Mouse (Mus musculus): ENCODE results near the gene Zfp692. TPM values are rescaled to one million over a fixed set of nuclear protein-coding genes. Genes with fewer than 3 reads are reported as not detected.

Zfp692 gene
- total and polyA plus RNA-seq, 2 experiments from 2014 or later: 19.7 to 27.8 TPM

- no peak for DNase-seq (ENCODE audit: low spot score)
- no peak for ATAC-seq
- H3K9ac ChIP-seq (replicated peaks; ENCODE audit: low read length): no peak overlapping the region
- 86% methylated on average over 3 of the region's 3 CpGs for WGBS
- H3K9me3 ChIP-seq (ENCODE audit: low read length): no peaks in the 10 kb centered on the region
- H3K4me1 ChIP-seq (ENCODE audit: insufficient read depth, low read length): no peaks in the 10 kb centered on the region
- H3K27ac ChIP-seq: no peak overlapping the region
- no peaks in the 10 kb centered on the region for H3K27me3 ChIP-seq (ENCODE audit: insufficient read depth, low read length)
- no peak overlapping the region for H3K4me2 ChIP-seq (ENCODE audit: low read depth, low read length)
- no peak for TF ChIP-seq CTCF (IDR thresholded peaks at IDR 0.05; ENCODE audit: low read depth)
- no peak overlapping the region for H3K4me3 ChIP-seq (ENCODE audit: low read length)
- no peaks in the 10 kb centered on the region for H3K36me3 ChIP-seq (ENCODE audit: insufficient read depth, low read length)
These were observed 38.6 kb upstream of the Zfp692 start for GRCm38 (mm10) chr11:58268285-58268684.

GRCm38 (mm10) chr11:58274572-58274971 is 32.3 kb upstream of the Zfp692 start, which contains the start of gene 4930438A08Rik:
Gene 4930438A08Rik (plus strand): TSS chr11:58274799.
- Histone ChIP-seq H3K9ac (replicated peaks; ENCODE audit: low read length) (no peak within 1 kb of the TSS), H3K4me2 (ENCODE audit: low read depth, low read length) (no peak within 1 kb of the TSS), H3K27me3 (ENCODE audit: insufficient read depth, low read length) (no peaks in the 10 kb centered on the region), H3K4me3 (ENCODE audit: low read length) (no peak within 1 kb of the TSS), H3K27ac (no peak within 1 kb of the TSS), H3K9me3 (ENCODE audit: low read length) (no peaks in the 10 kb centered on the region), H3K36me3 (ENCODE audit: insufficient read depth, low read length) (no peaks in the 10 kb centered on the region), H3K4me1 (ENCODE audit: insufficient read depth, low read length) (no peaks in the 10 kb centered on the region)
- DNase-seq (ENCODE audit: low spot score) (no peak), ATAC-seq (no peak)
- no peak for TF ChIP-seq CTCF (IDR thresholded peaks at IDR 0.05; ENCODE audit: low read depth)
- WGBS: 51% methylated on average over 2 of the region's 2 CpGs

GRCm38 (mm10) chr11:58275756-58276155 is 31.1 kb upstream of the Zfp692 start:
- no peak for TF ChIP-seq CTCF (IDR thresholded peaks at IDR 0.05; ENCODE audit: low read depth)
- H3K4me1 ChIP-seq (ENCODE audit: insufficient read depth, low read length): no peaks in the 10 kb centered on the region
- H3K9ac ChIP-seq (replicated peaks; ENCODE audit: low read length): no peak overlapping the region
- no peak overlapping the region for H3K4me3 ChIP-seq (ENCODE audit: low read length)
- no peak for DNase-seq (ENCODE audit: low spot score)
- no peaks in the 10 kb centered on the region for H3K36me3 ChIP-seq (ENCODE audit: insufficient read depth, low read length)
- no peaks in the 10 kb centered on the region for H3K27me3 ChIP-seq (ENCODE audit: insufficient read depth, low read length)
- H3K4me2 ChIP-seq (ENCODE audit: low read depth, low read length): no peak overlapping the region
- H3K9me3 ChIP-seq (ENCODE audit: low read length): no peaks in the 10 kb centered on the region
- H3K27ac ChIP-seq: no peak overlapping the region
- no peak for ATAC-seq
- 73% methylated on average over 4 of the region's 4 CpGs for WGBS

- no peak for DNase-seq (ENCODE audit: low spot score)
- 87% methylated on average over 13 of the region's 13 CpGs for WGBS
- no peaks in the 10 kb centered on the region for H3K9me3 ChIP-seq (ENCODE audit: low read length)
These were observed 24.8 kb upstream of the Zfp692 start for GRCm38 (mm10) chr11:58281970-58282496.

GRCm38 (mm10) chr11:58282518-58282917 is 24.4 kb upstream of the Zfp692 start:
- H3K9ac ChIP-seq (replicated peaks; ENCODE audit: low read length): no peak overlapping the region
- 86% methylated on average over 5 of the region's 5 CpGs for WGBS
- no peak for DNase-seq (ENCODE audit: low spot score)
- no peaks in the 10 kb centered on the region for H3K9me3 ChIP-seq (ENCODE audit: low read length)
- no peak for ATAC-seq
- no peak for TF ChIP-seq CTCF (IDR thresholded peaks at IDR 0.05; ENCODE audit: low read depth)
- no peak overlapping the region for H3K4me2 ChIP-seq (ENCODE audit: low read depth, low read length)
- H3K27me3 ChIP-seq (ENCODE audit: insufficient read depth, low read length): no peaks in the 10 kb centered on the region
- no peaks in the 10 kb centered on the region for H3K36me3 ChIP-seq (ENCODE audit: insufficient read depth, low read length)
- H3K4me3 ChIP-seq (ENCODE audit: low read length): no peak overlapping the region
- no peak overlapping the region for H3K27ac ChIP-seq
- no peaks in the 10 kb centered on the region for H3K4me1 ChIP-seq (ENCODE audit: insufficient read depth, low read length)

More at GRCm38 (mm10) chr11:58281970-58282496, 24.8 kb upstream of the Zfp692 start:
- no peak for TF ChIP-seq CTCF (IDR thresholded peaks at IDR 0.05; ENCODE audit: low read depth)
- Histone ChIP-seq H3K4me1 (ENCODE audit: insufficient read depth, low read length) (no peaks in the 10 kb centered on the region), H3K27me3 (ENCODE audit: insufficient read depth, low read length) (no peaks in the 10 kb centered on the region), H3K27ac (no peak overlapping the region), H3K4me2 (ENCODE audit: low read depth, low read length) (no peak overlapping the region), H3K4me3 (ENCODE audit: low read length) (no peak overlapping the region), H3K36me3 (ENCODE audit: insufficient read depth, low read length) (no peaks in the 10 kb centered on the region), H3K9ac (replicated peaks; ENCODE audit: low read length) (no peak overlapping the region)
- no peak for ATAC-seq

- Histone ChIP-seq H3K36me3 (ENCODE audit: insufficient read depth, low read length) (no peaks in the 10 kb centered on the region), H3K27me3 (ENCODE audit: insufficient read depth, low read length) (no peaks in the 10 kb centered on the region), H3K4me2 (ENCODE audit: low read depth, low read length) (no peak overlapping the region), H3K9ac (replicated peaks; ENCODE audit: low read length) (no peak overlapping the region), H3K4me1 (ENCODE audit: insufficient read depth, low read length) (no peaks in the 10 kb centered on the region), H3K9me3 (ENCODE audit: low read length) (no peaks in the 10 kb centered on the region), H3K4me3 (ENCODE audit: low read length) (no peak overlapping the region), H3K27ac (no peak overlapping the region)
- ATAC-seq (no peak), DNase-seq (ENCODE audit: low spot score) (no peak)
- WGBS: 79% methylated on average over 9 of the region's 9 CpGs
- TF ChIP-seq CTCF (IDR thresholded peaks at IDR 0.05; ENCODE audit: low read depth): no peak
These were observed 16.7 kb upstream of the Zfp692 start for GRCm38 (mm10) chr11:58289992-58290682.

GRCm38 (mm10) chr11:58290812-58291211 is 16.1 kb upstream of the Zfp692 start:
- Histone ChIP-seq H3K27me3 (ENCODE audit: insufficient read depth, low read length) (no peaks in the 10 kb centered on the region), H3K9me3 (ENCODE audit: low read length) (no peaks in the 10 kb centered on the region), H3K9ac (replicated peaks; ENCODE audit: low read length) (no peak overlapping the region), H3K27ac (no peak overlapping the region), H3K36me3 (ENCODE audit: insufficient read depth, low read length) (no peaks in the 10 kb centered on the region), H3K4me3 (ENCODE audit: low read length) (no peak overlapping the region), H3K4me1 (ENCODE audit: insufficient read depth, low read length) (no peaks in the 10 kb centered on the region), H3K4me2 (ENCODE audit: low read depth, low read length) (no peak overlapping the region)
- DNase-seq (ENCODE audit: low spot score) (no peak), ATAC-seq (no peak)
- TF ChIP-seq CTCF (IDR thresholded peaks at IDR 0.05; ENCODE audit: low read depth): no peak
- WGBS: 89% methylated on average over 4 of the region's 4 CpGs
